Mouse (Mus musculus): ENCODE measurements around the gene Efr3b.

DNA sequence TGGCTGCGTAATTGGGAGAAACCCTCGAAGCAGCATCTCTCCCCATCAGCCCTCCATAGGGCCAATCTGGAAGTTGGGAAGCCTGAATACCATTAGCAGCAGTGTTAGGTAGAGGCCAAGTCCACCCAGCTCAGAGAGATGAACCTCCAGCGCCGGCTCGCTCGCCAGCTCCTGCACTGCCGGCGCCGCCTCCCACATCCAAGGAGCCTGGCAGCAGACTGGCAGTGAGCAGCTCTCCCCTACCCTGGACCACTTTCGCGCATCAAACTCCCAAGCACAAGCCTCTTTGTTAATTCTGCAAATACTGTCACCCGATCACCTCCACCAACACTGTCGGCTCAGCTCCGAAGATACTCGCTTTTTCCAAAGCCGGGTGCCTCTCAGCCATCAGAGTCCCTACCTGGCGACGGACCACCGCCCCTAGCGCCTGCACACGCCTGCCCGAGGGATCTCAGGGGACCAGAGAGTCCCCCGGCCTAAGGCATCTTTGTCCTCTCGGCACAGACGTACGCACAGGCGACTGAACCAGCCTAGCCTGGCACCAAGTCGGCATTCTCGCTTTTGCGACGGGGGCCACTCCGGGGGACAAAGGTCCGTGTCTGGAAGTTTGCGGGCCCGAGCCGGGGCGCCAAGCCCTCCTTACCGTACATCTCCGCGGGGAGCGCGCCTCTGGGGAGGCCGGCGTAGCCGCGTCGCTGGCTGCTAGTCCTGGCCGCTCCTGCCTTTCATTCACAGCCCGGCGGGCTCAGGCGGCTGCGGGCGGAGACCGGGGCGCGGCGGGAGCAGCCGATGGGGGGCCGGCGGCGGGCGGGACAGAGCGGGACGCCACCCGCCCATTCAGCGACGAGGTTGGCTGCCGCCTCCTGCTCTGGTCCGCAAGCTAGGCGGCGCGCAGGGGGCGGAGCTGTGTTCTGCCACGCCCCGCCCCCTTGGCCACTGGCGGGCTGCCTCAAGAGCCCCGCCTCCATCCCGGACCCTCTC lies at the start of gene Efr3b:
- TF ChIP-seq CTCF (IDR thresholded peaks at IDR 0.05; ENCODE audit: extremely low read depth, insufficient read length, insufficient replicate concordance, low read depth, low read length) (no peak), POLR2A (IDR thresholded peaks at IDR 0.05; ENCODE audit: low read depth, low read length) (peak; percentile 41)

Measured in small intestine, adult 2 months (tissue).